Mouse (Mus musculus) intestine, embryonic 16.5 days (tissue): ENCODE data around the gene Sema5a. TPM values are rescaled to one million over a fixed set of nuclear protein-coding genes. Genes with fewer than 3 reads are reported as not detected.

Source experiments
- ATAC-seq: fragments of 200-750 bp; cut with Nextera tagmentation; 2 replicates; pipeline ENCODE4 v1.8.0; 2017; ENCODE audit warnings: moderate TSS enrichment, moderate library complexity
- H3K27ac ChIP-seq: fragments of 300-500 bp; sonication (generic); 2 replicates; pipeline ENCODE4 v1.5.1; 2014; ENCODE audit warnings: mild to moderate bottlenecking, low read length
- H3K27me3 ChIP-seq: fragments of 300-500 bp; sonication (generic); replicated peaks from 2 replicates; pipeline ENCODE4 v1.6.1; 2014; ENCODE audit warnings: low read length, control low read depth, mixed read lengths; ENCODE audit not compliant: control insufficient read depth, insufficient read depth
- H3K36me3 ChIP-seq: fragments of 300-500 bp; sonication (generic); 2 replicates; pipeline ENCODE4 v1.6.1; 2014; ENCODE audit warnings: low read length, control low read depth; ENCODE audit not compliant: control insufficient read depth, insufficient read depth
- H3K4me1 ChIP-seq: fragments of 300-500 bp; sonication (generic); 2 replicates; pipeline ENCODE4 v1.6.1; 2014; ENCODE audit warnings: low read length, control low read depth, mixed read lengths; ENCODE audit not compliant: control insufficient read depth, insufficient read depth
- H3K4me2 ChIP-seq: fragments of 300-500 bp; sonication (generic); 2 replicates; pipeline ENCODE4 v1.6.1; 2014; ENCODE audit warnings: low read depth, low read length, control low read depth
- H3K4me3 ChIP-seq: fragments of 300-500 bp; sonication (generic); 2 replicates; pipeline ENCODE4 v1.5.1; 2014; ENCODE audit warnings: mild to moderate bottlenecking, low read length
- H3K9ac ChIP-seq: fragments of 300-500 bp; sonication (generic); 2 replicates; pipeline ENCODE4 v1.6.1; 2014; ENCODE audit warnings: low read depth, low read length
- H3K9me3 ChIP-seq: fragments of 300-500 bp; sonication (generic); 2 replicates; pipeline ENCODE4 v1.6.1; 2016; ENCODE audit warnings: low read length, control low read depth; ENCODE audit not compliant: control insufficient read depth
- WGBS: fragments of 180-500 bp; shearing (Covaris S2); extraction: QIAGEN DNeasy Blood & Tissue Kit; methylation state at CpG from one replicate; pipeline ENCODE4 v1.1.7; 2014; 5-methylcytosine and 5-hydroxymethylcytosine counted together
- polyA plus RNA-seq: library from polyadenylated mRNA; unstranded; fragments of >200 nt; fragmentation: Nextera tagmentation; extraction: Ambion mirVana; gene quantifications from 2 replicates; pipeline ENCODE4 v1.2.1, GENCODE M21; 2015

Gene Sema5a
- polyA plus RNA-seq, 1 experiment from 2014 or later, result 12.0 TPM

DNA sequence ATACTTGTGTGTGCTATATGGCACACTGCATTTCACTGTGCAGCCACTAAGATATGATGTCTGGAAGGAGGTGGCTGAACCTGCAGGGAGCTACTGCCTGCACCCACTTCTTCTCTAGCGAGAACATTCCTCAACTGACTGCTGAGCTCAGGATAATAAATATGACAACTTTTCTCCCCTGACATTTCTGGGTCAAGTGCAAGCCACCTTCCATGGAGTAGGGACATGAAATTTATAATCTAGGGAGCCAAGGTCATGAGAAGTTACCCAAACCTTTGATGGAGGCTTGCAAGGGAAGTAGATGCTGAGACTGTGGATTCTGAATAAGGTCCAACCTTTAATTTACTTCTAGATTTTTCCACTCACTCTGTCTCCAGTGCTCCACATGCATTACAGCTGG is 298.1 kb downstream of the Sema5a start:
- no peak overlapping the region for H3K4me2 ChIP-seq
- ATAC-seq, result no peak
- no peaks in the 10 kb centered on the region for H3K27me3 ChIP-seq
- no peaks in the 10 kb centered on the region for H3K4me1 ChIP-seq
- WGBS, result 62% methylated on average over 1 of the region's 1 CpGs
- no peak overlapping the region for H3K27ac ChIP-seq
- no peaks in the 10 kb centered on the region for H3K36me3 ChIP-seq
- no peaks in the 10 kb centered on the region for H3K9me3 ChIP-seq
- H3K4me3 ChIP-seq, result no peak overlapping the region
- H3K9ac ChIP-seq, result no peak overlapping the region

DNA sequence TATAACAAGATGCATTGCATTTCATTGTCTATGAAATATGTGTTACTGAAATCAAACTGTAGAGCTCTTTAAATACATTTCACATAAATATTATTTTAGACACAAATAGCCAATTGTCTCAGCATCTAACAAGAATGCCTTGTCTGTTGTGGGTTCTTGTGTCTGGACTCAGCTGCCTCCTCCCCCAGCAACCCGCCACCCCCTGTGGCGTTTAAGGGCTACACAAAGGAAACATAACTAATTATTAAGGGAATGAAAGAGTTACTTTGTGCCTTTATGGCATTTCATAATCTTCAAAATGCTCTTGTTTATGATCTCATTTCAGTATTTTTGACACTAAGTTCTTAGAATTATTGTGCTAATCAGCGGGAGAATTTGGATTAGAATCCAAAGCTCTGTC is 298.6 kb downstream of the Sema5a start:
- 96% methylated on average over 3 of the region's 3 CpGs for WGBS
- Histone ChIP-seq H3K27ac (no peak overlapping the region), H3K4me3 (no peak overlapping the region), H3K9me3 (no peaks in the 10 kb centered on the region), H3K27me3 (no peaks in the 10 kb centered on the region), H3K9ac (no peak overlapping the region), H3K36me3 (no peaks in the 10 kb centered on the region), H3K4me1 (no peaks in the 10 kb centered on the region), H3K4me2 (no peak overlapping the region)
- ATAC-seq, result no peak

DNA sequence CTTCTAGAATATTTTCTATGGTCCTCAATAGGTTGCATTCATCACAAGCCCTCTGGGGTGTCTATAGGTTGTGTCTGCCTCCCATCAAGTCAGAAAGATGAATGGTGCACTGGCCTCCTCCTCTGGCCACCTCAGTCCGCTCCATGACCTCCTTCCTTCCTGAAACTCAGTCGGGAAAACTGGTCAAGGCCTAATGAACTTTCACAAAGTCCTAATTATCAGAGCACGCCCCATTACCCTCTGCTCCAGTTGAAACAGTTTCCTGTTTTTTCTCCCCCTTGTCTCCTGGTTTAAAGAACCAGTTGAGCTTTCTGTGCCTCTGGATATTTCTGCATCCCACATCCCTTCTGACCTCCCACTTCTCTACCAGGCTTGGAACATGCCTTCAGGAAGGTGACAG is 300.8 kb downstream of the Sema5a start:
- no peaks in the 10 kb centered on the region for H3K27me3 ChIP-seq
- no peaks in the 10 kb centered on the region for H3K36me3 ChIP-seq
- no peak overlapping the region for H3K27ac ChIP-seq
- H3K9ac ChIP-seq, result no peak overlapping the region
- H3K4me3 ChIP-seq, result no peak overlapping the region
- H3K9me3 ChIP-seq, result no peaks in the 10 kb centered on the region
- 74% methylated on average over 3 of the region's 3 CpGs for WGBS
- H3K4me1 ChIP-seq, result no peaks in the 10 kb centered on the region
- ATAC-seq, result no peak
- H3K4me2 ChIP-seq, result no peak overlapping the region

DNA sequence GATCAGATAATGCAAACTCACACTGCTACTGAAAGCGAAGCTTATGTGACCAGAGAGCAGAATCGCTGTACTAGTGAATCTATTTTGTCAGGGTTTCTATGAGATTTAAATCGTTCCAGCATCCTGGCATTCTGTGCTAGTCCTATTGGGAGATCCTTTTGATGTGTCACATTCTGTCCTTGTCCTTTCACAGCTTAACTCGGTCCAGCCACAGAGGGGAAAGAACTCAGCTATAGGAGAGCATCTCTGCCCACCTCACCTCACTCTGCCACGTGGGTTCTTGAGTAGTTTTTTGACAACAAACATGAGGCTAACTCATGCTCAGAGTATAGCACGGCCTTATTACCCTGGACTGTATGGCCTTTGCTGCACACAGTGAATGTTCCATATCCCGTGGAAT is 302.1 kb downstream of the Sema5a start:
- H3K9ac ChIP-seq, result no peak overlapping the region
- H3K4me2 ChIP-seq, result no peak overlapping the region
- H3K36me3 ChIP-seq, result no peaks in the 10 kb centered on the region
- no peaks in the 10 kb centered on the region for H3K9me3 ChIP-seq
- 88% methylated on average over 7 of the region's 7 CpGs for WGBS
- H3K27me3 ChIP-seq, result no peaks in the 10 kb centered on the region
- H3K4me1 ChIP-seq, result no peaks in the 10 kb centered on the region
- H3K27ac ChIP-seq, result no peak overlapping the region
- no peak for ATAC-seq
- no peak overlapping the region for H3K4me3 ChIP-seq

DNA sequence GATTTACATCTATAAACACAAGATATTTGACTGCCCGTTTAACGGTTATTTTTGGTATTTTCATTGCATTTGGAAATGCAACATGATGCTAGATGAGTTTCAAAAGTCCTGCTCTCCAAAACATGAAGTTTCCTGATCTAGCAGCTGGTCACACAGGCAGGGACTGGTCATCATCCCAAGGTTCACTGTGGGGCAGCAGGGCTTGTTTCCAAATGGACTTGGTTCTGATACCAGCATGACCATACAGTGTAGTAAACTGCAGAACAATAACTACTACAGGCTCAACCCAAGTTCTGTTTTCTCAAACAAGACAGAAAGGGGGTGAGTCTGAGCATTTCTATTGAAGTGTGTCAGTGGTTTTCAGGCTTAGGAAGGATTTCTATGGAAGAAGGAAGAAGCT is 314.3 kb downstream of the Sema5a start:
- Histone ChIP-seq H3K27me3 (no peaks in the 10 kb centered on the region), H3K4me3 (no peak overlapping the region), H3K4me2 (no peak overlapping the region), H3K9me3 (no peaks in the 10 kb centered on the region), H3K27ac (no peak overlapping the region), H3K9ac (no peak overlapping the region), H3K4me1 (no peaks in the 10 kb centered on the region), H3K36me3 (no peaks in the 10 kb centered on the region)
- 87% methylated on average over 2 of the region's 2 CpGs for WGBS
- ATAC-seq, result no peak

DNA sequence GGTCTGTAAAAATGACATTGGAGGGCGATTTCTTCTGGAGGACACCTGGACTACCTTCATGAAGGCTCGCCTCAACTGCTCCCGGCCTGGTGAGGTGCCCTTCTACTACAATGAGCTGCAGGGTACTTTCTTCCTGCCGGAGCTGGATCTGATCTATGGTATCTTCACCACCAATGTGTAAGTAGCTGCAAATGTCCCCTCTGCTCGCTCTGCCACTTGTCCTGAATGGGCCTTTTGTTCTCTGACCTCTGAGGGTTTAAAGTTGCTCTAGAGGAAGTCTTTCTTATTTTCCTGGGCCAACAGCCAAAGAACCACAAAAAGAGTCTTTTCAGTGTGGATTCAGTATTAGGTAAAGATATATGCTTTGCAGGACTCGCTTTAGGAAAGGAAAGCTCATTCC is 318.0 kb downstream of the Sema5a start:
- WGBS, result 75% methylated on average over 6 of the region's 6 CpGs
- ATAC-seq, result no peak
- H3K27me3 ChIP-seq, result no peaks in the 10 kb centered on the region
- no peak overlapping the region for H3K9ac ChIP-seq
- H3K4me3 ChIP-seq, result no peak overlapping the region
- H3K4me2 ChIP-seq, result no peak overlapping the region
- H3K36me3 ChIP-seq, result no peaks in the 10 kb centered on the region
- H3K27ac ChIP-seq, result no peak overlapping the region
- H3K4me1 ChIP-seq, result no peaks in the 10 kb centered on the region
- H3K9me3 ChIP-seq, result no peaks in the 10 kb centered on the region

DNA sequence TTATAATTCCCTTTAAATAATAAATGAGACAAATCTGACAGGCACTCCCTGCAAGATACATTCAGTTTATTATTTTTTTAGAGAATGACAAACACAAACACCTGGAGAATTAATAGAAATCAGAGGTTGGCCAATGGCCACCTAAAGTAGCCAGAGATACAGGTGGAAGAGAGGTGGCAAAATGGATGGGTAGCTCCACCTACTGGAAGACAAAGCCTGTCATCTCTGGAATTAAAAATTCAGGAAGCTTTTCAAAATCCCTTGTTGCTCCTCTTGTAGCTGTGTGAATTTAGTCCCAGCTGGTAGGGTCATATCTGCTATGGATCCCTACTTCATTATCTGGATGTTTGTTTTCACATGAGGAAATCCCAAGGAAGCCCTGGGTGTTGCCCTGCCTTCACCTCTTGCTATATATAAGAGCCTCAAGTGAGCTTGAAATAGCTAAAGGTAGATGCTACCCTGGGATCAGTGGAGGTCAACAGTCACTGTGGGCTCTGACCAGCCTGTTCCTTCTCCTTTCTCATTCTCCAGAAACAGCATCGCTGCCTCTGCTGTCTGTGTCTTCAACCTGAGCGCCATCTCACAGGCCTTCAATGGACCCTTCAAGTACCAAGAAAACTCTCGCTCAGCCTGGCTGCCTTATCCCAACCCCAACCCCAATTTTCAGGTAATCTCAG is 323.7 kb downstream of the Sema5a start:
- Histone ChIP-seq H3K4me2 (no peak overlapping the region), H3K27ac (no peak overlapping the region), H3K9ac (no peak overlapping the region), H3K36me3 (no peaks in the 10 kb centered on the region), H3K4me1 (no peaks in the 10 kb centered on the region), H3K27me3 (no peaks in the 10 kb centered on the region), H3K9me3 (no peaks in the 10 kb centered on the region), H3K4me3 (no peak overlapping the region)
- ATAC-seq, result no peak
- 97% methylated on average over 3 of the region's 3 CpGs for WGBS

DNA sequence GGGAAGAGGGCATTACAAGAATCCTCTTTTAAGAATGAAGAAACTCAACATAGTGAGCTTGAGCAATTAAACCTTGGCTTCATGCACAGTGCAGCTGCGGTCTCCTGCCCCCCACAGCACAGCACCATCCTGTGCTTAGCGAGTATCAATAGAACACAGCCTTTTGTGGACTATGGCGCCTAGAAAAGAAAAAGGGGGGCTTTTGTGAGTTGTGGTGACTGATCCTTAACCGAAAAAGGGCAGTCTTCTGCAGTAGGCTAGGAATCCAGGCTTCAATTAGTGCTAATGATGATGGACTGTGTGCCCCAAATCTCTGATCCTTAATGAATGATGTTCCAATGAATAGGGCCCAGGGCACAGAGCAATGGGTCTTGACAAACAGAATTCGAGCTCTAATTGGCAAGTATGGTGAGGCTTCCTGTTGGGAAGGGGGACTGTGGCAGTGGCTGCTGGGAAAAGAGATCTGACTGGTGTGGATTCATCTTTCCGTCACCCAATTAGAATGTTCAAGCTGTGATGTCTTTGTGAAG is 324.3 kb downstream of the Sema5a start:
- H3K27ac ChIP-seq, result no peak overlapping the region
- H3K9me3 ChIP-seq, result no peaks in the 10 kb centered on the region
- H3K9ac ChIP-seq, result no peak overlapping the region
- no peak overlapping the region for H3K4me3 ChIP-seq
- no peaks in the 10 kb centered on the region for H3K4me1 ChIP-seq
- 74% methylated on average over 6 of the region's 6 CpGs for WGBS
- ATAC-seq, result no peak
- no peak overlapping the region for H3K4me2 ChIP-seq
- H3K27me3 ChIP-seq, result no peaks in the 10 kb centered on the region
- H3K36me3 ChIP-seq, result no peaks in the 10 kb centered on the region

DNA sequence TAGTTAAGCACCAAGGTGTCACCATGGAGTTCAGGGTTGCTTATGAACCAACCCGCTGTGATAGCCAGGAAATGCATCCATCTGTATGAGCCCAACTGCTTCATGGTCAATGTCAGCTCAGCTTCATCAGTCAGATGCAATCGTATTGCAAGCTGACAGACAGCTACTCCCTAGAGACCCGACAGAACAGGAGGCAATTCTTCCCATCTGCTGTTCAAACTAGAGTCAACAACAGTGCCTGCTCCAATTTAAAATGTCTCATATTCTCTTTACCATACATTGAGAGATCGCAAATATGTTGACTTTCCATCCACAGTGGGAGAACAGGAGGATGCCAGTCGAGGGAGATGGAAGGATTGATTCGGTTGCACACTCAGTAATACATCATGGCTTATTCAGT is 329.7 kb downstream of the Sema5a start:
- no peaks in the 10 kb centered on the region for H3K36me3 ChIP-seq
- H3K4me3 ChIP-seq, result no peak overlapping the region
- 80% methylated on average over 6 of the region's 6 CpGs for WGBS
- H3K9me3 ChIP-seq, result no peaks in the 10 kb centered on the region
- H3K27me3 ChIP-seq, result no peaks in the 10 kb centered on the region
- no peak overlapping the region for H3K9ac ChIP-seq
- ATAC-seq, result no peak
- H3K27ac ChIP-seq, result no peak overlapping the region
- no peaks in the 10 kb centered on the region for H3K4me1 ChIP-seq
- H3K4me2 ChIP-seq, result no peak overlapping the region

DNA sequence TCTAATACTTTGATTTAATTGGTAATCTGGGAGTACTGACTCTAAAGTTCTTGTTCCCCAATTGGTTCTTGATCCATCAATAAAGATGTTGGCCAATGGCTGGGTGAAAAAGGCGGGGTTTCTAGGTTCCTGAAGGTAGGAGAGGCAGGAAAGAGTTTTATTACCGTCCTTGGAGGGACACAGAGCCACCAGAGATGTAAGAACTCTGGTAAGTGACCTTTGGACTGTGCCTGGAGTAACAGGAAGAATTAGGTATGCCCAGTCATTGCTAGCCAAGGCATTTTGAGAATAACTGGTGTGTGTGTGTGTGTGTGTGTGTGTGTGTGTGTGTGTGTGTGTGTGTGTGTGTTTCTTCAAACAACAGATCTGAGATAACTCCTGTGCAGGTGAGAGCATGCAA is 330.6 kb downstream of the Sema5a start:
- Histone ChIP-seq H3K4me1 (no peaks in the 10 kb centered on the region), H3K36me3 (no peaks in the 10 kb centered on the region), H3K4me3 (no peak overlapping the region), H3K9me3 (no peaks in the 10 kb centered on the region), H3K27me3 (no peaks in the 10 kb centered on the region), H3K9ac (no peak overlapping the region), H3K27ac (no peak overlapping the region), H3K4me2 (no peak overlapping the region)
- ATAC-seq, result peak; percentile 85
- 63% methylated on average over 2 of the region's 2 CpGs for WGBS
